Mouse (Mus musculus) embryo, embryonic 11 days (tissue): ENCODE results near the gene Leng8.
A peak's percentile ranks its signal among the peaks of the same experiment; 100 is the strongest.

Experiments used
- DNase-seq: peaks from one replicate; pipeline ENCODE4 v3.0.0-alpha.2; 2015

Leng8 gene

DNA sequence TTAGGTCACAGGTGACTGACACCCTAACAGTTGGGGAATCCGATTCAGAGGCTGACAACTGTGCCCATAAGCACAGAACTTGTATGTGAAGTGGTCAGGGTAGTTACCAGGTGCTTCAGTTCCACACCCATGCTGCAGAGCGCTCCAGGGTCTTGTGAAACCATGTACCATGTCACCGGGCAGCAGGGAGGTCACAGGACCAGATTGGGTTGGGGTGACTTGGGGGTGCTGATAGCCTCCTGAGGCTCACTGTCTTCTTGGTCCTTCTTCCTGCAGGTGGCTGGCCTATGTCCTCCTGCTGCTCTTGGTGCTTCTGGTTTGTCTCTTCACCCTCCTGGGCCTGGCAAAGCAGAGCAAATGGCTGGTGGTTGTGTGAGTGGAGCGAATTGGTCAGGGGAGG lies 8.9 kb upstream of the Leng8 start:
- DNase-seq = no peak

DNA sequence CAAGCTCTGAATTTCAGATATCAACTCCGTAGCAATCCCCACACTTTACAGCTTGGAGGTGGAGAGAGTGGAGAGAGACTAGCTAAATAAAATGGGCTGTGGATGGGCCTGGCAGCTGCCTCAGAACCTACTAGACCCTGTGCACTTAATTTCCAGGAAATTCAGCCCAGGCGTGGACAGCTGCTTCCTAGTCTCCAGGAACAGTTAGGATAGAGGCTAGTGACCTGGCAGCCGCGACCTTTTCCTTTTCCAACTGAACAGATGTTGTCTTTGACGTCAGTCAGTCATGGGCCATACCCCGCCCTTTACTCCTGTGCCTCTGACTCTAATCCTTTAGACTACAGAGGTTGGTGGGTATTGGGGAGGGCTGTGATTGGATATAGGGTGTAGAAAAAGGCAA lies 8.0 kb upstream of the Leng8 start:
- no peak for DNase-seq

DNA sequence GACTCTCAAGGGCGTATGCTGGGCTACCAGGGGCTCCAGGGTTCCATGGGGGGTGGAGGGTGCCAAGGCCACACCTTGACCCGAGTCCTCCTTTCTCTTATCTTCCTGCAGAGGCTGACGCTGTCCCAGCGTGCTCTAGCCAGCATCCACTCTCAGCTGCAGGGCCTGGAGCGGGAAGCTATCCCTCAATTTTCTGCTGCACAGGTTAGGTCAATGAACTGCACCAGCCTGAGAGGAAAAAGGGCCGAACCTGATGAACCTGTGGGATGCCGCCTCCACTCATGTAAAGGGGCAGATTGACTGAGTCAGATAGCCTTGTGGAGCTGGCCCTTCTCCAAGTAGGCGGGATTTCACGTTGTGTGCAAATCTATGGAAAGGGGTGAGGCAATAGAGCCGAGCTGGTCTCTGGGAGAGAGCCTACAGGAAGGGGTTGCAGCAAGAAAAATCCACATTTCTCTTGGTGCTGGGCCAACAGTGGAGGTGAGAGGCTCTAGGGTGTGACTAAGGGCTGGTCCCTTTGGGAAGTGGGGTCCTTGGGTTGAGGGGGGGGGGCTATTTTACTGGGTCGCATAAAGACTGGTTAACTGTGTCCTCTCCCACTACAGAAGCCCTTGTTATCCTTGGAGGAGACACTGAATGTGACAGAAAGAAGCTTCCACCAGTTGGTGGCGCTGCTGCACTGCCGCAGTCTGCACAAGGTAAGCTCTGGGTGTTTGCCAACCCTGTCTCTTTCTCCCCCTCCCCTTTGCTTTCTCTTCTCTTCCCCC lies 6.0 kb upstream of the Leng8 start:
- peak; percentile 87 for DNase-seq

DNA sequence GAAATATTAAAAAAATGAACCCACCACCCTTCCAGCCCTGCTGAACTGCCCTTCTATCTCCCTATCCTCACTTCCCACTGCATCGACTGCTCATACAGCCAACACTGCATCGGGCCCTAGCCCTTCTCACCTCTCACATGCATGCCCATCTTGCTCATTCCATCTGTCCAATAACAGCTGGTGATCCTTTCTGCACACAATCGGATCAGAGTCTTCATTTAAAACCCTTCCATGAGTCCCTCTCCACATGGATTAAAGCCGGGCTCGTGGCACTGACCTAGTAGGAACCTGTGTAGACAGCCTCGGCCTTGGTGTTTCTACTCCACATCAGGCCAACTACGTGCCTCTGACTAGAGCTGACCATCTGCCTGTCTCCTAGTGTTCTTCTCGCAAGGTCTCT lies 4.9 kb upstream of the Leng8 start:
- no peak for DNase-seq

- no peak for DNase-seq
Observed at GRCm38 (mm10) chr7:4132581-4132980, 4.3 kb upstream of the Leng8 start.

GRCm38 (mm10) chr7:4132998-4133397 lies 3.8 kb upstream of the Leng8 start:
- no peak for DNase-seq

DNA sequence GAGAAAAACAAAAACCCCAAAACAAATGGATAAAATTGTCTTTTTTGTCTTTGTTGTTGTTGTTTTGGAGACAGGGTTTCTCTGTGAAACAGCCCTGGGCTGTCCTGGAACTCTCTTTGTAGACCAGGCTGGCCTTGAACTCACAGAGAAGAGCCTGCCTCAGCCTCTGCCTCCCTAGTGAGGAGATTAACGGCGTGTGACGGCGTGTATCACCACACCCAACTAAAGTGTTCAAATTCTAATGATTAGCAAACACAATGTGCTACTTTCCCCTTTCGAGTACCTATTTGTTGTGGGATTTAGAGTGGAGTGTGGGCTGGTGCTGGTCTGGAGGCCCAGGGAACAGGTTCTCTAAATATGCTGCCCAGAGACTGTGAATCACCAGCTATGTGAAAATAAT lies 1.9 kb upstream of the Leng8 start:
- no peak for DNase-seq

DNA sequence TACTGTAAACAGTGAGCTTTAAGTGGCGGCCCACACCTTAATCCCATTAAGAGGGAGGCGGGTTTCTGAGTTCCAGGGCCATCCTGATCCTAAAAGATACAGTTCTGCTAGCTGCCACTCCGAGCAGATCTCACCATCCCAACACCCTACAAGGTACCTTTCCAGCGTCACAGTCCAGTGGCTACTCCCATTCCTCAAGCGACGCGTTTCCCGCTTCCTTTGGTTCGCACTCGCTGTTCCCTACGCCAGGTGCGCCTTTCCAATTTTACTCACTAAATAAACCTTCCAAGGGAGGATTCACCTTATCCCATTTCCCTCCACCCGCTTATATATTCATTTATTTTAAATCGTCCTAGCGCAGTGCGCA lies 452 bp upstream of the Leng8 start:
- DNase-seq = no peak

GRCm38 (mm10) chr7:4137746-4138145 lies 907 bp downstream of the Leng8 start:
- no peak for DNase-seq

DNA sequence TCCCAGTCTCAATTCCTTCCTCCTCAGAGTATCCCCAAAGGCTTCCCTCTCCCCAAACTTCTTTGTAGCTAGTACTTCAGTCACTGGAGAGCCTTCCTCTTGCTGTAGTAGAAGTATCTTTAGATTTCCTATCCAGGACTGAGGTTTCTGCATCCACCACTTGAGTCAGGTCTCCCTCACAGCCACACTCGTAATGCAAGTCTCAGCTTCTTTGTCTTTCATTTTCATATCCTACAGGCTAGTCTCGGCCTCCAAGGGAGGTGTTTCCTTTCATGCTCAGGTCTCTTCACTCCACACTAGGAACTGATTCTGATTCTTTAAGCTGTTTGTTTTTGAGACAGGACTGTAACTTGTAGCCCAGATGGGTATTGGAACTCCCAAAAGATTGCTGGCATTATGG lies 1.3 kb downstream of the Leng8 start:
- DNase-seq = no peak

DNA sequence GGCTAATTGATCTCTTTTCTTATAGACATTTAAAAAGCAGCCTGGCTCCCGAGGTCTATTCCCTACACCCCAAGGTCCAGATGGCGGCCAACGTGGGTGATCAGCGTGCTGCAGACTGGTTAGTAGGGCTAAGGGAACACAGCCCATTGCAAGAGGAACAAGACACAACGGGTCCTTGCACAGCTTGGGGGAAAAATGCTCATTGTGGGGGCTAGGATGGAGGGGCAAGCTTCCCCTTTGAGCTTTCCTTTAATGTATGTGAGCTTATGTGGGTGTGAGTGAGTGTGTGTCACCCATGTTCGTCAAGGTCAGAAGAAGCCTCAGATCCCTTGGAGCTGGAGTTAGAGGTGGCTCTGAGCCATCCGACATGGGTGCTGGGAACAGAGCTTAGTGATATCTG lies 1.8 kb downstream of the Leng8 start:
- DNase-seq = no peak

DNA sequence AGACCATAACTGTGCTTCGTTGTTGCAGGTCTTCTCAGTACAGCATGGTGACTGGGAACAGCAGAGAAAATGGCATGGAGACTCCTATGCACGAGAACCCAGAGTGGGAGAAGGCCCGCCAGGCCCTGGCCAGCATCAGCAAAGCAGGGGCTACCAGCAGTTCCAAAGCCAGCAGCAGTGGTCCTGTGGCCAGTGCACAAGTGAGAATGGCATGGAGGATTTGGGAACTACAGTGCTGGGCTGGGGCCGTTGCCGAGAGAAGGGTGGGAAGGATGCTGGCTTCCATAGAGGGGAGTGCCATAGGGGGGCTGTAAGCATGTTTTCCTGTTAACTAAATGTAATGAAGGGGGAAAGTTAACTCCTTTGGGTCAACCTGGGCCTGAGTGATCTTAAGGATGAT lies 2.6 kb downstream of the Leng8 start:
- no peak for DNase-seq

- DNase-seq = no peak
Observed at GRCm38 (mm10) chr7:4141648-4142325, 4.9 kb downstream of the Leng8 start.

DNA sequence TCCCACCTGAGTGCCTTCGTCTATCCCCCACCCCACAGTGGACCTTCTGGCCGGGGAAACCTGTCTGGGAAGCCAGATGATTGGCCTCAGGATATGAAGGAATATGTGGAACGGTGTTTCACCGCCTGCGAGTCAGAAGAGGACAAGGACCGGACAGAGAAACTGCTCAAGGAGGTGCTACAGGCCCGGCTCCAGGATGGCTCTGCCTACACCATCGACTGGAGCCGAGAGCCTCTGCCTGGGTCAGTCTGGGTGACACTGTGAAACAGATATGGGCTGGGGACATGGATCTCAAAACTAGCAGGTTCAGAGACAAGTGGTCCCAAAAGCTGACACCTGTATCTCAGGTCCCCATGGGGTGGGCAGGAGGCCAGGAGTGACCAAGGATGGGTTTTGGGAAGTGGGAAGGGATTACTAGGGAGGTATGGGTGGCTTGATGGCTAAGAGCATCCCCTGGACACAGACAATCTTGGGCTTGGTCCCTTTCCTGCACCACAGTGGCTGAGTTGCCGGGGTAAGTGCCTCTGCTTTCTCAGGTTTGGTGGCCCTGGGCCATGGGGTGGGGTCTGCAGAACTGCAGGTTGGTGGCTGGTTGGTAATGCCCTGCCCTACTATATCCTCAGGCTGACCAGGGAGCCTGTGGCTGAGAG lies 6.1 kb downstream of the Leng8 start:
- DNase-seq = no peak

DNA sequence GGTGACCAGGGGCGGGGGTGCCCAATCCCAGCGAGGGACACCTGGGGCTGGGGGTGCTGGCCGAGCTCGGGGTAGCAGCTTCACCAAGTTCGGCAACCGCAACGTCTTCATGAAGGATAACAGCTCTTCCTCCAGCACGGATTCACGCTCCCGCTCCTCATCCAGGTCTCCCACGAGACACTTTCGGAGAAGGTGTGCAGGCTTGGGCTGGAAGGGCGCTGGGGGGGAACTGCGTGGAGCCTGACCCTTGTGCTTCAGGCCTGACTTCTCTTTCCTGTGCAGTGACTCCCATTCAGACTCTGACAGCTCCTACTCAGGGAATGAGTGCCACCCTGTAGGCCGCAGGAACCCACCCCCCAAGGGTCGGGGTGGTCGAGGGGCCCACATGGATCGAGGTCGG lies 6.7 kb downstream of the Leng8 start:
- DNase-seq = no peak

DNA sequence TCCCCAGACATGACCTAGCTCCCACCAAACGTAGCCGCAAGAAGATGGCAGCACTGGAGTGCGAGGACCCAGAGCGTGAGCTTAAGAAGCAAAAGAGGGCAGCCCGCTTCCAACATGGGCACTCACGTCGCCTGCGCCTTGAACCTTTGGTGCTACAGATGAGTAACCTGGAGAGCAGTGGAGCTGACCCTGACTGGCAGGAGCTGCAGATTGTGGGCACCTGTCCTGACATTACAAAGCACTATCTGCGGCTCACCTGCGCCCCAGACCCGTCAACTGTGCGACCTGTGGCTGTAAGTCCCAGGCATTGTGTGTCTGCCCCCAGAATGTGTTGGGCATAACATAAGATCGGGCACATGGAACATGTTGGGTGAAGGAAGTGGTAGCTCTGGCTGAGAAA lies 7.2 kb downstream of the Leng8 start:
- no peak for DNase-seq

GRCm38 (mm10) chr7:4144766-4145551 lies 8.1 kb downstream of the Leng8 start:
- no peak for DNase-seq

DNA sequence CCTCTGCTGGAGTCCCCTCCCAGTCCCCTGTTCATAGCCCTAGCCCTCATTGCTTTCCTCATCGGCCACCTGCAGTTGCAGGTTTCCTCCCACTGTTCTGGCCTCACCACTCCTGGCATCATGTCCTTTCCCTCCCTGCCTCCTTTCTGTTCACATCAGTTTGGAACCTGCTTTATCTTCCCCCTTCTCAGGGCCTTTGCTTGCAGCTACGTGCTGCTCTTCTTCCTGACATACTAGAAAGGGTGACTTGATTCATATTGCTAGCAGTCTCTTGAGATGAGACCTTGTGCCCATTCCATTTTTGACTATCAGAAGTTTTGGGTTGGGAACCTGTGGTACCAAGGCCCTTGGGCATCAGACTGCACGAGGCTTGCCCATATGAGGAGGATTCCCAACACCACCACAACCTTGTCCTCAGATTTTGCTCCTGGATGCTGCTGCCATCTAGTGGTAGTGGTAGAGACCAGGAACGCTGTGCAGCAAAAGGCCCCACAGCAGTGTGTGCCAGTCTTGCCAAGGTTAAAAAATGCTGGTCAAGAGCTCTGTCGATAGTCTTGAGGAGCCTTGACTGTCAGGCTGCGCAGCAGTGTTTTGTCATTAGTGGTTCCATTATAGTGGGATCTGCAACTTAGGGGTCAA lies 8.8 kb downstream of the Leng8 start:
- DNase-seq = peak; percentile 67

DNA sequence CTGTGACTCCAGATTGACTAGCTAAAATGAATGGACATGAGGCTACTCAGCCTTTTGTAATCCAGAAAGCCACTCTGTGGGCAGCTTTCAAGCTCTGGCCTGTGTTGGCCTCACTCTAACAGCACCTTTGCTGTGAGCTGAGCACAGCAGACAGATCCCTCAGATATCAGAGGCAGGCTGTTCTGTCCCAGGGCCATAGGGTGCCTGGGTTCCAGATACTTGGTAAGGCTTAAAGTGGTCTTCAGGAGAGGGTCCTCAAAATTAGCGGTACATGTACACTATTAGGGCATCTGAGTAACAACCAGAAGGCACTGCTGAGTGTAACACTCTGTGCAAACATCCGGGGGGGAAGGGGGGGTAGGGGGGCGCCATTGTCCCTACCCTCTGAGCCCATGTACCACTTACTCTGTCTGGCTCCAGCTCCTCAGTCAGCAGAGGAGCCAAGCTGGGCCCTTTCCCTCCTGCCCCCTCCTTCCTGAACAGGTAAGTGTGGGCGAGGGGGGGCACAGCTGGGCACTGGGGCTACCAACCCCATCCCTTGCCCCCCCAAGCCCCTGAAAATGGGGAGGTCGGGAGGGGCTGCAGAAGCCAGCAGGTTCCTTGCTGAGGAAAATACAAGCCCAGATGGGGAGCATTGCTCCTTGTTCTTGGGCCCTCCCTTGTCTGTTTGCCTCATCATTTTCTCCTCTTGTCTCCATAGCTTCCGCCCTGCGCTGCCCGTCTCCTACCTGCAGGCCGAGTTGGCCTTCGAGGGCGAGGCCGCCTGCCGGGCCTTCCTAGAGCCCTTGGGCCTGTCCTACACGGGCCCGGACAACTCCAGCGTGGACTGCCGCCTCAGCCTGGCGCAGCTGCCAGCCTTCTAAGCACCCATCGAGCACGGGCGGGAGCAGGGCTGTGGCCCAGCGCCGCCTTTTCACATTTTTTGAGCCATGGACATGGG lies 9.7 kb downstream of the Leng8 start:
- DNase-seq = no peak

DNA sequence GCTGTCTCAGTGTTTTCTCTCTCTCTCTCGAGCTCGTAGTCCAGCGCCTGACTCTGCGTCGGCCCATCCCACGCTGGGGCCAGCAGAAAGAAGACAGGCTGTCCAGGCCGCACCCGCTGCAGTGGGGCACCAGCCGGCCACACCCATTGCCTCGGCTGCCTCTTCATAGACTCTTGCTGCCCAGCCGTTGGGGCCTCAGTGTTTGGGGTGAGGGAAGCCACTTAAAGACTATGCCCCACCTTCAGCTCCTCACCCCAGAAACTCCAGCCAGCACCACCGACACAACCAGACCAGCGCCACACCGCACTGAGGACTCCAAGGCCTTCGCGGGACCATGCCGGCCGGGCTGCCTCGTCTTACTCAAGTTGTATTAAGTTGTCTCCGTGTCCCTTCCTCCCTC lies 10.5 kb downstream of the Leng8 start:
- no peak for DNase-seq

DNA sequence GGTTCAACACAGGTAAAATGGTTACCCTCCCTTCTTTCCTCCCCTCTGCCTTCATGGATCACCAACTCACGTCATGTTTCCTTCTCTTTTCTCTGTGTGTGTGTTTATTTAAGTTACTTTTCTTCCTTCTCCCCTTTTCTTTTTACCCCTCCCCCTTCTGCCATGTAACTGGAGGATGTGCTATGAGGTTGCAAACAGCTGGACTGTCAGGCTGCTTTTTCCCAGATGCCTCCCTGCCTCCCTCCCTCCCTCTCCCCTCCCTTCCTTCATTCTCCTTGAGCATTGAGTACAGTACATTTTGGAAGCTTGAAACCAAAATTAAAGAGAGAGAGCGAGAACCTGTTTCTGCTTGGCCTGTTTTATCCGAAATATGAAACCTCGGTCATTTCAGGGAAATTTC lies 11.0 kb downstream of the Leng8 start:
- DNase-seq = no peak
